Mouse (Mus musculus) mouse embryonic stem cell (cell line): ENCODE data around the gene Primpol.

Experiments used
- in situ Hi-C, 2 experiments: fragments of 300-500 bp; cut with MboI; formaldehyde crosslinking; loops; 1 replicate in 1 of 2; 3 replicates in 1 of 2; pipeline ENCODE4 v1.14.3; 2019 to 2020; ENCODE audit warnings: low sequenced_read_pairs in 2 of 2, low pct_unique_long_range_greater_than_20kb in 1 of 2, mixed read lengths in 1 of 2; ENCODE audit not compliant: unreplicated experiment in 1 of 2

Primpol gene

GRCm38 (mm10) chr8:46569659-46570441 lies 47.2 kb downstream of the Primpol start:
- in situ Hi-C loops: no loop called here

- in situ Hi-C loops: no loop called here
Measured at GRCm38 (mm10) chr8:46568942-46569341, 48.1 kb downstream of the Primpol start.

DNA sequence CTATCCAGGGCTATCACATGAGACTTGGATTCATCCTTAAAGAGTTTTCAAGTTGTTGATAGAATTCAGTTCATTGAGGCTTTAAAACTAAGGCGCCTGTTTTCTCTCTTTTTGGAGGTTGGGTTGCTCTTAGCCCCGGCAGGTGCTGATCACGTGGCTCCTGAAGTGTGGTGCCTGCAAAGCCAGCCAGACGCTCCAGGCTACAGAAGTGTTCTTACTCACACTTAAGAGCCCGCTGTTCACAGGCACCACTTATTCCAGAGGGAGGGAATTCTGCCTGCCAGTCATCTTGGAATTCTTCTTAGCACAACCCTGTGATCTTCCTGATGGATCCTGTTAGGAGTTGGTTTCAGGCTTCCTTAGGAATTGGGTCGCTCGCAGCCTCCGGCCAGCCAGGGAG lies 49.1 kb downstream of the Primpol start:
- in situ Hi-C loops: no loop called here

GRCm38 (mm10) chr8:46566914-46567529 lies 50.0 kb downstream of the Primpol start:
- in situ Hi-C loops: no loop called here

- in situ Hi-C loops: no loop called here
Measured at GRCm38 (mm10) chr8:46562333-46562732, 54.7 kb downstream of the Primpol start.

- in situ Hi-C loops: no loop called here
Measured at GRCm38 (mm10) chr8:46559428-46559827, 57.6 kb downstream of the Primpol start.

- in situ Hi-C loops: no loop called here
Measured at GRCm38 (mm10) chr8:46552441-46552765, 64.6 kb downstream of the Primpol start.

- in situ Hi-C loops: no loop called here
Measured at GRCm38 (mm10) chr8:46551615-46552440, 65.2 kb downstream of the Primpol start, which contains the start of gene Cenpu. Gene Cenpu (plus strand): TSS chr8:46552028.

DNA sequence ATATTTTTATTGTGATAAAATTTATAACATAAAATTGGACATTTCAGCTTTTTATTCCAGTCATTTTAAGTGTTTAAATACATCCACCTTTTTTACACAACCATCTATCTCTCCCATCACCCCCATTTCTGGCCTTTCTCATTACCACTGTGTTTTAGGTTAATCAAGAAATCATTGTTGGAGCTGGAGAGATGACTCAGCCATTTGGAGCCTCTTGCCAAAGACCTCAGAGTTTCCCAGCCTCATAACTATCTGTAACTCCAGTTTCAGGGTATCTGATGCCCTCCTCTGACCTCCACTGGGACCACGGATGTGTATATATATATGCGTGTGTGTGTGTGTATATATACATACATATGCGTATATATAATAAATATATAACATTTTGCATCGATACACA lies 66.0 kb downstream of the Primpol start:
- in situ Hi-C loops: no loop called here

- in situ Hi-C loops: no loop called here
Measured at GRCm38 (mm10) chr8:46550058-46550457, 67.0 kb downstream of the Primpol start.

GRCm38 (mm10) chr8:46547245-46547644 lies 69.8 kb downstream of the Primpol start:
- in situ Hi-C loops: loop anchor here in 1 of 2 experiments (5.0 to 25.0 kb wide), 2 partner anchors 235 to 300 kb away; no protein-coding TSS in a partner anchor

GRCm38 (mm10) chr8:46546431-46547176 lies 70.4 kb downstream of the Primpol start:
- in situ Hi-C loops: loop anchor here in 1 of 2 experiments (5.0 to 25.0 kb wide), 2 partner anchors 234 to 299 kb away; no protein-coding TSS in a partner anchor

DNA sequence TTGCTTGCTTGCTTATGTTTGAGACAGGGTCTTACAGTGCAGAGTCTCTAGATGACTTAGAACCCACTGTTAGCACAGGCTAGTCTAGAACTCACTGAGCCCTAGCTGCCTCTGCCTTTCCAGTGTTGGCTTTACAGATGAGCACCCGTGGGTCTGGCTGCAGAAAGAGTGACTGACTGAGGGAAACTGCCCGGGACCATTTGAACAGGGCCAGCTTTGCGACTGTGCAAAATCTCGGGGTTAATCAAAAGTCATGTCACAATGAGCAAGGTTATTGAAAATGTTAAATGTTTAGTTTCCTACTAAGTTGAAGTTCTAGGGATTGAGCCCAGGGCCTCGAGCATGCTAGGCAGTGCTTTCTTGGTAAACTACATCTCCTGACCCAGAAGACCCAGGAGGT lies 71.2 kb downstream of the Primpol start:
- in situ Hi-C loops: loop anchor here in 1 of 2 experiments (5.0 to 25.0 kb wide), 2 partner anchors 234 to 299 kb away; no protein-coding TSS in a partner anchor

DNA sequence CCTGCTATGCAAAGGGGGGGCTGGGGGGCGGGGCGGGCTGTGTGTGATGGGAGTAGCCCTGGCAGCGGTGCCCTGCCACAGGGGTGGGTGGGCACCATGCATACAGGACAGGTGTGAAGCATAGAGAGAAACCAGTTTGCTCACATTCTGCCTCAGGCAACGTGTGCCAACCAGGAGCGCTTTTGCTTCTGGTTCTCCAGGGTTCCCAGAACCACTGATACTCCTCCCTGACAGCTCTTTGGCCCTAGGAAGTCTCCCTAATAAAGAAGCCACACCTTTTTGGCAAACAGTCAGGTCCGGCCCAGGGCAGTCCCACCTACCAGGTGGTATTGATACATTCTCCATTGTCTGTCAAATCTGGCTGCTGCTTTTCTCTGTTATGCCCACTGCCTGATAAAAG lies 73.3 kb downstream of the Primpol start:
- in situ Hi-C loops: loop anchor here in 1 of 2 experiments (25.0 kb wide), 1 partner anchor 231 kb away; no protein-coding TSS in a partner anchor

GRCm38 (mm10) chr8:46543191-46543590 lies 73.8 kb downstream of the Primpol start:
- in situ Hi-C loops: loop anchor here in 1 of 2 experiments (25.0 kb wide), 1 partner anchor 231 kb away; no protein-coding TSS in a partner anchor

- in situ Hi-C loops: loop anchor here in 1 of 2 experiments (25.0 kb wide), 1 partner anchor 227 kb away; no protein-coding TSS in a partner anchor
Measured at GRCm38 (mm10) chr8:46539701-46540100, 77.3 kb downstream of the Primpol start.

DNA sequence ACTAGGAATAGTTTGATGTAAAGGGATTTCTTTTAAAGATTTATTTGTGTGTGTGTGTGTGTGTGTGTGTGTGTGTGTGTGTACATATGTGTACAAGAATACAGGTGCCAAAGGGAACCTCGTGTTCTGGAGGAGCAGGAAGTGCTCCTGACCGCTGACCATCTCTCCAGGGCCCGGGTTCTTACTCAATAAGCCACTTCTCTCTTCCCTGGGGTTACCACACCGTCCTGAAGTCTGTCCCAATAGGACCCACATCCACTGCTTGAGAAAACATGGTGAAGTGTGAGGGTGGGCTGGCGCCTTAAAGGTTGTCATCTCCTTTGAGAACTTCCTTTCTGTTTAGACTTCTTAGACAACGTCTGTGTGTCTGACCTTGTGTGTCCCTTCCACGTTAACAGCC lies 83.1 kb downstream of the Primpol start:
- in situ Hi-C loops: loop anchor here in 1 of 2 experiments (25.0 kb wide), 1 partner anchor 222 kb away; no protein-coding TSS in a partner anchor

DNA sequence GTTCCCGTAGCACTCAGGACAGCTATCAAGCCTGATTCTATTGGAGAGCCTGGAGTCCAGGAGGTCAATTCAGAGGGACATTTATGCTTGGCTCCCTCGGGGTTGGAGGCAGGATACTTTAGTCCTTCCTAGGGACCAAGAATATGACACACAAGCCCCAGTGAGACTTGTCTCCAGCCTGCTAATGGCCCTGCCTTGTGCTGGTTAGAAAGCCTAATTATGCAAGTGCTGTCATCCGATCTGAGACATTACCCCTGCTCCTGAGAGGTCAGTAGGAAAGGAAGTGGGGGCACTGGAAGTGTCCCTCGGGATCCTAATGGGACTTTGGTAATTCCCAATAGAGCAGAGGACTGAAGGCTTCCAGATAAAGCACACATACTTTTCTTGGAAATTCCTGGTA lies 86.5 kb downstream of the Primpol start:
- in situ Hi-C loops: loop anchor here in 1 of 2 experiments (25.0 kb wide), 1 partner anchor 218 kb away; no protein-coding TSS in a partner anchor
